Mouse (Mus musculus): Measurements from ENCODE around the gene Alx1.

DNA sequence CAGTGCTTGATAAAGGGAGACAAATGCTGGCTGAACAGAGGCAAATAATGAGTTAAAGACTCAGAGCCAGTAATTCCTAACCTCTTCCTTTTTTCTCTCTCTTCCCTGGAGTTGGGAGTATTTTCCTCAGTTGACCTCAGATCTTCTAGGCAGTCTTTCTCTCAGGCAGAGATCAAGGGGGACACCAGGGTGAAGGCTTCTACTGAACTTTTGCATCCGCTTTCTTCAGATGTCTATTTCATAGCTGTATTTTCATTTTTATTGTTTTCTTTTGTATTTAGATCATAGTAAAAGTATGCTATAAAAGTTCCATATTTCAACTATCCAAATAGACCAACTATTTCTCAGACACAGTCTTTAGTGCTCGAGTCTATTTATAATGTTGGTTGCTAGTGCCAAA, 27.5 kb downstream of the Alx1 start:
- TF ChIP-seq POLR2A (IDR thresholded peaks at IDR 0.05; ENCODE audit: low read depth, low read length): no peak
- no peak for TF ChIP-seq CTCF (IDR thresholded peaks at IDR 0.05; ENCODE audit: extremely low read depth, insufficient read depth, insufficient read length, insufficient replicate concordance)
